Mouse (Mus musculus): ENCODE results near the gene Desi1.
A peak's percentile ranks its signal among the peaks of the same experiment; 100 is the strongest.

The Desi1 gene

GRCm38 (mm10) chr15:81968447-81968846, 65.2 kb downstream of the Desi1 start:
- ATAC-seq (ENCODE audit: insufficient number of reproducible peaks, low FRiP score, low TSS enrichment) = no peak

- ATAC-seq (ENCODE audit: insufficient number of reproducible peaks, low FRiP score, low TSS enrichment) = no peak
Observed at GRCm38 (mm10) chr15:81967821-81968220, 65.8 kb downstream of the Desi1 start.

- no peak for ATAC-seq (ENCODE audit: insufficient number of reproducible peaks, low FRiP score, low TSS enrichment)
Observed at GRCm38 (mm10) chr15:81966062-81966829, 67.4 kb downstream of the Desi1 start.

GRCm38 (mm10) chr15:81964980-81965545, 68.6 kb downstream of the Desi1 start:
- no peak for ATAC-seq (ENCODE audit: insufficient number of reproducible peaks, low FRiP score, low TSS enrichment)

- ATAC-seq (ENCODE audit: insufficient number of reproducible peaks, low FRiP score, low TSS enrichment) = no peak
Observed at GRCm38 (mm10) chr15:81964262-81964661, 69.4 kb downstream of the Desi1 start.

- no peak for ATAC-seq (ENCODE audit: insufficient number of reproducible peaks, low FRiP score, low TSS enrichment)
Observed at GRCm38 (mm10) chr15:81961078-81961451, 72.6 kb downstream of the Desi1 start.

- ATAC-seq (ENCODE audit: insufficient number of reproducible peaks, low FRiP score, low TSS enrichment) = peak; percentile 90
Observed at GRCm38 (mm10) chr15:81960171-81961077, 73.2 kb downstream of the Desi1 start, which contains the start of gene Pmm1. Pmm1 (minus strand) TSS chr15:81960930.

GRCm38 (mm10) chr15:81958906-81959305, 74.8 kb downstream of the Desi1 start:
- no peak for ATAC-seq (ENCODE audit: insufficient number of reproducible peaks, low FRiP score, low TSS enrichment)

- no peak for ATAC-seq (ENCODE audit: insufficient number of reproducible peaks, low FRiP score, low TSS enrichment)
Observed at GRCm38 (mm10) chr15:81957598-81957997, 76.1 kb downstream of the Desi1 start.

GRCm38 (mm10) chr15:81956457-81956856, 77.2 kb downstream of the Desi1 start:
- no peak for ATAC-seq (ENCODE audit: insufficient number of reproducible peaks, low FRiP score, low TSS enrichment)

- no peak for ATAC-seq (ENCODE audit: insufficient number of reproducible peaks, low FRiP score, low TSS enrichment)
Observed at GRCm38 (mm10) chr15:81955414-81955813, 78.2 kb downstream of the Desi1 start.

GRCm38 (mm10) chr15:81954716-81955115, 78.9 kb downstream of the Desi1 start:
- ATAC-seq (ENCODE audit: insufficient number of reproducible peaks, low FRiP score, low TSS enrichment) = no peak

GRCm38 (mm10) chr15:81954151-81954583, 79.5 kb downstream of the Desi1 start:
- no peak for ATAC-seq (ENCODE audit: insufficient number of reproducible peaks, low FRiP score, low TSS enrichment)

- ATAC-seq (ENCODE audit: insufficient number of reproducible peaks, low FRiP score, low TSS enrichment) = no peak
Observed at GRCm38 (mm10) chr15:81952310-81952709, 81.4 kb downstream of the Desi1 start.

GRCm38 (mm10) chr15:81951159-81951558, 82.5 kb downstream of the Desi1 start:
- no peak for ATAC-seq (ENCODE audit: insufficient number of reproducible peaks, low FRiP score, low TSS enrichment)

GRCm38 (mm10) chr15:81950716-81951115, 82.9 kb downstream of the Desi1 start:
- no peak for ATAC-seq (ENCODE audit: insufficient number of reproducible peaks, low FRiP score, low TSS enrichment)

GRCm38 (mm10) chr15:81949476-81950131, 84.1 kb downstream of the Desi1 start:
- ATAC-seq (ENCODE audit: insufficient number of reproducible peaks, low FRiP score, low TSS enrichment) = no peak

- no peak for ATAC-seq (ENCODE audit: insufficient number of reproducible peaks, low FRiP score, low TSS enrichment)
Observed at GRCm38 (mm10) chr15:81949076-81949475, 84.6 kb downstream of the Desi1 start.

- ATAC-seq (ENCODE audit: insufficient number of reproducible peaks, low FRiP score, low TSS enrichment) = no peak
Observed at GRCm38 (mm10) chr15:81943176-81943749, 90.4 kb downstream of the Desi1 start.

Measured in cerebellum, adult (tissue).